Mouse (Mus musculus): ENCODE results near the gene Axin1. TPM values are rescaled to one million over a fixed set of nuclear protein-coding genes. Genes with fewer than 3 reads are reported as not detected.

Axin1 gene
- polyA plus RNA-seq, 1 experiment from 2014 or later: 4.6 TPM

GRCm38 (mm10) chr17:26131856-26132853 lies 6.3 kb upstream of the Axin1 start:
- ATAC-seq (replicated peaks; ENCODE audit: extremely low read depth, insufficient read depth, low FRiP score): no peak
- Histone ChIP-seq H3K4me3 (ENCODE audit: low read length) (no peak overlapping the region), H3K27me3 (ENCODE audit: control insufficient read depth, insufficient read depth, low read length) (no peaks in the 10 kb centered on the region), H3K27ac (ENCODE audit: low read length) (no peak overlapping the region), H3K9me3 (replicated peaks; ENCODE audit: control insufficient read depth, low read length) (no peaks in the 10 kb centered on the region), H3K9ac (ENCODE audit: low read length) (no peak overlapping the region), H3K36me3 (ENCODE audit: control insufficient read depth, insufficient read depth) (peaks cover 18% of the 10 kb centered on the region), H3K4me2 (ENCODE audit: low read depth, low read length) (no peak overlapping the region), H3K4me1 (ENCODE audit: control insufficient read depth, insufficient read depth, low read length) (no peaks in the 10 kb centered on the region)
- 86% methylated on average over 18 of the region's 18 CpGs for WGBS

GRCm38 (mm10) chr17:26137106-26137750 lies 1.3 kb upstream of the Axin1 start:
- Histone ChIP-seq H3K4me3 (ENCODE audit: low read length) (no peak overlapping the region), H3K4me1 (ENCODE audit: control insufficient read depth, insufficient read depth, low read length) (peaks cover 21% of the 10 kb centered on the region), H3K4me2 (ENCODE audit: low read depth, low read length) (no peak overlapping the region), H3K36me3 (ENCODE audit: control insufficient read depth, insufficient read depth) (no peaks in the 10 kb centered on the region), H3K9ac (ENCODE audit: low read length) (no peak overlapping the region), H3K27ac (ENCODE audit: low read length) (no peak overlapping the region), H3K27me3 (ENCODE audit: control insufficient read depth, insufficient read depth, low read length) (no peaks in the 10 kb centered on the region), H3K9me3 (replicated peaks; ENCODE audit: control insufficient read depth, low read length) (no peaks in the 10 kb centered on the region)
- 83% methylated on average over 11 of the region's 11 CpGs for whole genome bisulfite sequencing
- ATAC-seq (replicated peaks; ENCODE audit: extremely low read depth, insufficient read depth, low FRiP score): no peak

- Histone ChIP-seq H3K9ac (ENCODE audit: low read length) (peak overlapping the region; percentile 64), H3K27ac (ENCODE audit: low read length) (peak overlapping the region; percentile 97), H3K4me2 (ENCODE audit: low read depth, low read length) (peak overlapping the region; percentile 69), H3K4me3 (ENCODE audit: low read length) (peak overlapping the region; percentile 94), H3K36me3 (ENCODE audit: control insufficient read depth, insufficient read depth) (no peaks in the 10 kb centered on the region; the same call in 1 of the 2 replicates), H3K4me1 (ENCODE audit: control insufficient read depth, insufficient read depth, low read length) (peaks cover 21% of the 10 kb centered on the region), H3K9me3 (replicated peaks; ENCODE audit: control insufficient read depth, low read length) (no peaks in the 10 kb centered on the region), H3K27me3 (ENCODE audit: control insufficient read depth, insufficient read depth, low read length) (no peaks in the 10 kb centered on the region)
- 66% methylated on average over 2 of the region's 2 CpGs for WGBS
- no peak for ATAC-seq (replicated peaks; ENCODE audit: extremely low read depth, insufficient read depth, low FRiP score)
Observed at GRCm38 (mm10) chr17:26137751-26138130, 747 bp upstream of the Axin1 start.

GRCm38 (mm10) chr17:26138901-26139381 lies 453 bp downstream of the Axin1 start:
- WGBS: 0% methylated on average over 56 of the region's 58 CpGs
- peak; percentile 75 for ATAC-seq (replicated peaks; ENCODE audit: extremely low read depth, insufficient read depth, low FRiP score)

GRCm38 (mm10) chr17:26142796-26143195 lies 4.3 kb downstream of the Axin1 start:
- H3K9me3 ChIP-seq (replicated peaks; ENCODE audit: control insufficient read depth, low read length): no peaks in the 10 kb centered on the region
- no peak overlapping the region for H3K27ac ChIP-seq (ENCODE audit: low read length)
- no peak overlapping the region for H3K4me3 ChIP-seq (ENCODE audit: low read length)
- H3K9ac ChIP-seq (ENCODE audit: low read length): no peak overlapping the region
- H3K4me2 ChIP-seq (ENCODE audit: low read depth, low read length): no peak overlapping the region
- WGBS: 79% methylated on average over 4 of the region's 4 CpGs
- H3K36me3 ChIP-seq (ENCODE audit: control insufficient read depth, insufficient read depth): peaks cover 13% of the 10 kb centered on the region
- peaks cover 21% of the 10 kb centered on the region for H3K4me1 ChIP-seq (ENCODE audit: control insufficient read depth, insufficient read depth, low read length)
- no peaks in the 10 kb centered on the region for H3K27me3 ChIP-seq (ENCODE audit: control insufficient read depth, insufficient read depth, low read length)
- ATAC-seq (replicated peaks; ENCODE audit: extremely low read depth, insufficient read depth, low FRiP score): no peak

More at GRCm38 (mm10) chr17:26138901-26139381, 453 bp downstream of the Axin1 start:
- Histone ChIP-seq H3K4me3 (ENCODE audit: low read length) (peak overlapping the region; percentile 94), H3K4me1 (ENCODE audit: control insufficient read depth, insufficient read depth, low read length) (peaks cover 21% of the 10 kb centered on the region), H3K27ac (ENCODE audit: low read length) (peak overlapping the region; percentile 97), H3K9ac (ENCODE audit: low read length) (peak overlapping the region; percentile 99), H3K36me3 (ENCODE audit: control insufficient read depth, insufficient read depth) (peaks cover 8% of the 10 kb centered on the region), H3K4me2 (ENCODE audit: low read depth, low read length) (peak overlapping the region; percentile 79), H3K9me3 (replicated peaks; ENCODE audit: control insufficient read depth, low read length) (no peaks in the 10 kb centered on the region), H3K27me3 (ENCODE audit: control insufficient read depth, insufficient read depth, low read length) (no peaks in the 10 kb centered on the region)

- H3K4me3 ChIP-seq (ENCODE audit: low read length): no peak overlapping the region
- no peaks in the 10 kb centered on the region for H3K27me3 ChIP-seq (ENCODE audit: control insufficient read depth, insufficient read depth, low read length)
- H3K9me3 ChIP-seq (replicated peaks; ENCODE audit: control insufficient read depth, low read length): no peaks in the 10 kb centered on the region
- ATAC-seq (replicated peaks; ENCODE audit: extremely low read depth, insufficient read depth, low FRiP score): no peak
- WGBS: 90% methylated on average over 5 of the region's 5 CpGs
- peaks cover 16% of the 10 kb centered on the region for H3K36me3 ChIP-seq (ENCODE audit: control insufficient read depth, insufficient read depth)
- H3K4me1 ChIP-seq (ENCODE audit: control insufficient read depth, insufficient read depth, low read length): peaks cover 18% of the 10 kb centered on the region
- H3K4me2 ChIP-seq (ENCODE audit: low read depth, low read length): no peak overlapping the region
- no peak overlapping the region for H3K27ac ChIP-seq (ENCODE audit: low read length)
- H3K9ac ChIP-seq (ENCODE audit: low read length): no peak overlapping the region
Observed at GRCm38 (mm10) chr17:26143386-26143785, 4.9 kb downstream of the Axin1 start.

- ATAC-seq (replicated peaks; ENCODE audit: extremely low read depth, insufficient read depth, low FRiP score): no peak
- Histone ChIP-seq H3K4me1 (ENCODE audit: control insufficient read depth, insufficient read depth, low read length) (no peaks in the 10 kb centered on the region), H3K9ac (ENCODE audit: low read length) (no peak overlapping the region), H3K36me3 (ENCODE audit: control insufficient read depth, insufficient read depth) (peaks cover 43% of the 10 kb centered on the region), H3K9me3 (replicated peaks; ENCODE audit: control insufficient read depth, low read length) (peaks cover 2% of the 10 kb centered on the region; the same call in 1 of the 2 replicates), H3K4me3 (ENCODE audit: low read length) (no peak overlapping the region), H3K27ac (ENCODE audit: low read length) (no peak overlapping the region), H3K27me3 (ENCODE audit: control insufficient read depth, insufficient read depth, low read length) (no peaks in the 10 kb centered on the region), H3K4me2 (ENCODE audit: low read depth, low read length) (no peak overlapping the region)
- 78% methylated on average over 2 of the region's 2 CpGs for WGBS
Observed at GRCm38 (mm10) chr17:26149056-26149455, 10.6 kb downstream of the Axin1 start.

- Histone ChIP-seq H3K27me3 (ENCODE audit: control insufficient read depth, insufficient read depth, low read length) (no peaks in the 10 kb centered on the region), H3K4me1 (ENCODE audit: control insufficient read depth, insufficient read depth, low read length) (no peaks in the 10 kb centered on the region), H3K9me3 (replicated peaks; ENCODE audit: control insufficient read depth, low read length) (peaks cover 2% of the 10 kb centered on the region; the same call in 1 of the 2 replicates), H3K9ac (ENCODE audit: low read length) (no peak overlapping the region), H3K4me2 (ENCODE audit: low read depth, low read length) (no peak overlapping the region), H3K27ac (ENCODE audit: low read length) (no peak overlapping the region), H3K36me3 (ENCODE audit: control insufficient read depth, insufficient read depth) (peaks cover 44% of the 10 kb centered on the region), H3K4me3 (ENCODE audit: low read length) (no peak overlapping the region)
- no peak for ATAC-seq (replicated peaks; ENCODE audit: extremely low read depth, insufficient read depth, low FRiP score)
- 93% methylated on average over 2 of the region's 2 CpGs for WGBS
Observed at GRCm38 (mm10) chr17:26151886-26152630, 13.6 kb downstream of the Axin1 start.
